Mouse (Mus musculus): ENCODE measurements at regions not wholly inside any gene's neighbourhood (a gene's known extent, or its start where the extent isn't known, plus 50 kb on each side); places are given as distances from the start of the nearest gene placed in this dataset.

DNA sequence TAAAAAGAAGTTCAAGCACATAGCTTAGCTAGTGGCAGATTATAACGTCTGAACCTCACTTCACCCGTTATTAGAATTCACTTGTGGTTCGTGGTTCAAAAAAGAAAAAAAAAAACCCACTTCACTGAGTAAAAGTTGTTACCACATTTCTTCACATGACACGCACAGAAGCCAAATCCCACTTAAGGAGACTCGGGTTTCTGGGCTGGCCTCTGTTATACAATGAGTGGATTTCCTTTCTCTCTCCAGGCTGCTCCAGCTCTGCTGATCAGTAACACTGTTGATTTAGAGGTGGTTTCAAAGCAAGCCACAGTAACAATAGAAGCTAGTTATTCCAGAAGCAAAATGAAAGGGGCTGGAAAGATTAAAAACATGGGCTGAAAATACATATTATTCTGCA, 147.4 kb downstream of the Rnd3 start:
- Histone ChIP-seq H3K4me1 (replicated peaks; ENCODE audit: control insufficient read depth, insufficient read depth, low read length) (no peaks in the 10 kb centered on the region), H3K9me3 (ENCODE audit: control insufficient read depth, low read length) (no peaks in the 10 kb centered on the region), H3K27me3 (ENCODE audit: control insufficient read depth, insufficient read depth, low read length) (no peaks in the 10 kb centered on the region), H3K9ac (no peak overlapping the region), H3K4me3 (replicated peaks; ENCODE audit: low read length) (no peak overlapping the region), H3K27ac (no peak overlapping the region), H3K36me3 (replicated peaks; ENCODE audit: control insufficient read depth, insufficient read depth) (no peaks in the 10 kb centered on the region), H3K4me2 (replicated peaks) (no peak overlapping the region)
- DNase-seq (ENCODE audit: low spot score) (no peak), ATAC-seq (ENCODE audit: low FRiP score) (no peak)
- 74% methylated on average over 5 of the region's 5 CpGs for WGBS

DNA sequence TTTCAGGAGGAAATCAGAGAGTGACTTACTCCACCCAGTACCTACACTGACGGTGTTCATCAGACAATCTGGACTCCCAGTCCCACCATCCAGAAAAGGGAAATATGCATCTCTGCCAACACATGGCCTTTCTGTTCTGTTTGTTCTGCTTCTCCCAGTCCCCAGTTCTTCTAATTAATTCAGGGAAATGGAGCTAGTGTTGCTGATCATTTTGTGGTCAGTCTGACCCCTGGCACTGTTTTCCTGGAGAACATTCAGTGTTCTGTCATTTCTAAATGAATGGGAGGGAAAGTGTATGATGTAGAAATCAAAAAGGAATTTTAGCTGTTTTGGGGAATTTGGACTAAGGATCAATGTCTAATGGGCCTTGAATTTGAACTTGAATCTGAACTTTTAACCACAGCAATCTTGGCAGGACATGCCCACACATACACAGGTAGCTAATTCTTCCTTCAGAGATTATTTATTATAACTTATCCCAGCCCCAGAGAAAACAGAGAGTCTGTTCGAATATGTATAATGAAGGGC, 165.0 kb downstream of the Rnd3 start:
- DNase-seq (ENCODE audit: low spot score) (no peak), ATAC-seq (ENCODE audit: low FRiP score) (no peak)
- no peaks in the 10 kb centered on the region for H3K36me3 ChIP-seq (replicated peaks; ENCODE audit: control insufficient read depth, insufficient read depth)
- WGBS, result 93% methylated on average over 2 of the region's 2 CpGs
- H3K27me3 ChIP-seq (ENCODE audit: control insufficient read depth, insufficient read depth, low read length), result no peaks in the 10 kb centered on the region
- no peak overlapping the region for H3K27ac ChIP-seq
- no peak overlapping the region for H3K4me3 ChIP-seq (replicated peaks; ENCODE audit: low read length)
- H3K9ac ChIP-seq, result no peak overlapping the region
- no peaks in the 10 kb centered on the region for H3K9me3 ChIP-seq (ENCODE audit: control insufficient read depth, low read length)
- H3K4me1 ChIP-seq (replicated peaks; ENCODE audit: control insufficient read depth, insufficient read depth, low read length), result no peaks in the 10 kb centered on the region
- H3K4me2 ChIP-seq (replicated peaks), result no peak overlapping the region

DNA sequence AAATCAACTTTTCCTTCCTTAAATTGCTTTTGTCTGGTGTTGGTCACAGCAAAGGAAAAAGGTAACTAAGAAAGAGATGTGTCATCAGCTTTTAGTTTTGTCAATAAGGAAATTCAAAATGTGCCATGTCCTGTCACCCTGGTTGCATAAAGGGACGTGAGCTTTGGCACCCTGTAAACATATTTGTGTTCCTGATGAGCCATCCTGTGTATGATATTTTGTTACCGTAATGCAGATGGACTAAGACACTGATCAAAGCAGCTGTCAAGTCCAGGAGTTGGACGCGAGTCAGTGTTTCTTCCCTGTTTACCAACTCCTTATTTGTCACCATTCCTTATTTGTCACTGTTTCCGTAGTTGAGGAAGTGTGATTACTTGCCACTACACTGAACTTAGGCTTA, 166.3 kb downstream of the Rnd3 start:
- Histone ChIP-seq H3K36me3 (replicated peaks; ENCODE audit: control insufficient read depth, insufficient read depth) (no peaks in the 10 kb centered on the region), H3K4me3 (replicated peaks; ENCODE audit: low read length) (no peak overlapping the region), H3K4me1 (replicated peaks; ENCODE audit: control insufficient read depth, insufficient read depth, low read length) (no peaks in the 10 kb centered on the region), H3K9ac (no peak overlapping the region), H3K27ac (no peak overlapping the region), H3K27me3 (ENCODE audit: control insufficient read depth, insufficient read depth, low read length) (no peaks in the 10 kb centered on the region), H3K4me2 (replicated peaks) (no peak overlapping the region), H3K9me3 (ENCODE audit: control insufficient read depth, low read length) (no peaks in the 10 kb centered on the region)
- no peak for ATAC-seq (ENCODE audit: low FRiP score)
- no peak for DNase-seq (ENCODE audit: low spot score)
- 86% methylated on average over 5 of the region's 5 CpGs for WGBS

DNA sequence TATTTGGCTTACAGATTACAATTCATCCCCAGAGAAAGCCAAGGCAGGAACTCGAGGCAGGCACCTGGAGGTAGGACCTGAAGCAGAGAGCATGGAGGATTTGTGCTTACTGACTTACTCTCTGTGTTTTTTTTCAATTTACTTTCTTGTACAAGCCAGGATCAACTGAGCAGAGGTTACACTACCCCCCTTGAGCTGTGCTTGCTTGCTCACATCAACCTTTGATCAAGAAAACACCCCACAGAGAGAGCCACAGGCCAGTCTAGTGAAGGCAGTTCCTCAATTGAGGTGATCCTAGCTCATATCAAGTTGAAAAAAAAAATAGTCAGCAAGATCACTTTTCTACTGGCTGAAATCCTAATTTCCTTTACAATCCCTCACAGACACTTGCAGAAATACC, 170.6 kb downstream of the Rnd3 start:
- H3K4me3 ChIP-seq (replicated peaks; ENCODE audit: low read length), result no peak overlapping the region
- no peak for ATAC-seq (ENCODE audit: low FRiP score)
- H3K9ac ChIP-seq, result no peak overlapping the region
- no peak for DNase-seq (ENCODE audit: low spot score)
- H3K9me3 ChIP-seq (ENCODE audit: control insufficient read depth, low read length), result no peaks in the 10 kb centered on the region
- no peaks in the 10 kb centered on the region for H3K36me3 ChIP-seq (replicated peaks; ENCODE audit: control insufficient read depth, insufficient read depth)
- H3K4me2 ChIP-seq (replicated peaks), result no peak overlapping the region
- 79% methylated on average over 1 of the region's 1 CpGs for WGBS
- H3K27me3 ChIP-seq (ENCODE audit: control insufficient read depth, insufficient read depth, low read length), result no peaks in the 10 kb centered on the region
- H3K27ac ChIP-seq, result no peak overlapping the region
- H3K4me1 ChIP-seq (replicated peaks; ENCODE audit: control insufficient read depth, insufficient read depth, low read length), result no peaks in the 10 kb centered on the region

DNA sequence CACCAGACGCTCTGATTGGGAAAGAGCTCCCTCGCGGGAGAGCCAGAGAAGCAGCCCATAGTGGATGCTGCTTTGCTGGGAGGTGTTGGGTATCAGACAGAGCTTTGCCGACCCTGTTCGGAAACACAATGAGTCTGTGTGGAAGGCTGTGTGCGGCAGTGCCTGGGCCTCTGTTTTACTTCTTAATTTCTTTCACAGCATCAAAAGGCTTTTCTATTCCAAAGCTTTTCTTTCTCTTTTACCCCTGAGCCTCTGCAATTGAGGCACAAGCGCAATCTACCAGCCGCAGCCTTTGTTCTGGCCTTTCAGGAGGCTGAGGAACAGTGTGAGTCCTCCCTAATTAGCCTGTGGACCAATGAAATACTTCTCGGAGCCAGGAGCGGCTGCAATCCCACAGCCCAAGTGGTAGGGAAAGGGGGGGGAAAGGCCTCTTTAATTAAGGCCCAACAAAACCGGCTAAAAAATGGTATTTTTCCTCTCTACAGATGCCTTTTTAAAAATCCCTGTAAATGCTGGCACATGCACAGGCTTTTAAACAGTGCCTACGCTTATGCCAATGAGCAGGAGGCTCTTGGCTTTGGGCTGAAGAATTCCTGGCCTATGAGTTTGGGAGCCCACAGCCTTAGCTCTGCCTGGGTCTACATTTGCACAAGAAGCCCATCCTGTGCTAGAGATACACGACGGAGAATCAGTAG, 177.6 kb downstream of the Rnd3 start:
- peak; percentile 75 for DNase-seq (ENCODE audit: low spot score)
- Histone ChIP-seq H3K4me2 (replicated peaks) (peak overlapping the region; percentile 40), H3K9me3 (ENCODE audit: control insufficient read depth, low read length) (no peaks in the 10 kb centered on the region), H3K27ac (peak overlapping the region; percentile 88), H3K9ac (peak overlapping the region; percentile 43), H3K4me1 (replicated peaks; ENCODE audit: control insufficient read depth, insufficient read depth, low read length) (peaks cover 28% of the 10 kb centered on the region), H3K4me3 (replicated peaks; ENCODE audit: low read length) (no peak overlapping the region), H3K36me3 (replicated peaks; ENCODE audit: control insufficient read depth, insufficient read depth) (no peaks in the 10 kb centered on the region), H3K27me3 (ENCODE audit: control insufficient read depth, insufficient read depth, low read length) (no peaks in the 10 kb centered on the region)
- peak; percentile 95 for ATAC-seq (ENCODE audit: low FRiP score)
- 4% methylated on average over 14 of the region's 14 CpGs for WGBS

DNA sequence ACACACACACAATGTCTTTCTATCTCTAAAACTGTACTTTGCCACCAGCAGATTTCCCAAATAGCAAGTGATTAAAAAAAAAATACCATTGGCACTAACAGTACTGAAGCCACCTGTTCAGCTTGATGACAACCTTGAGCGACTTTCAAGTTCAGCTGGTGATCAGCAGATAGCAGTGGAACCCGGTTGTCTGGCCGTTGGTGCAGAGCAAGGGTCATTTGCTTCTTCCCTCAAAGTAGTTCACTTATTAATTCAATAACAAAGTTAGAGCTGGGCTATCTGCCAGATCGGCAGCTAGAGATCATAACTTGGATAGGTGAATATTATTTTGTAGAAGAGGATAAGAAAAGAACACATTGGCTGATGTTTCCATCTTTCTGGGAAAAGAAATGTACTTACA, 180.5 kb downstream of the Rnd3 start:
- H3K36me3 ChIP-seq (replicated peaks; ENCODE audit: control insufficient read depth, insufficient read depth), result no peaks in the 10 kb centered on the region
- no peaks in the 10 kb centered on the region for H3K9me3 ChIP-seq (ENCODE audit: control insufficient read depth, low read length)
- H3K4me2 ChIP-seq (replicated peaks), result no peak overlapping the region
- H3K27ac ChIP-seq, result no peak overlapping the region
- DNase-seq (ENCODE audit: low spot score) (no peak), ATAC-seq (ENCODE audit: low FRiP score) (no peak)
- H3K27me3 ChIP-seq (ENCODE audit: control insufficient read depth, insufficient read depth, low read length), result no peaks in the 10 kb centered on the region
- H3K4me1 ChIP-seq (replicated peaks; ENCODE audit: control insufficient read depth, insufficient read depth, low read length), result peaks cover 28% of the 10 kb centered on the region
- WGBS, result 79% methylated on average over 4 of the region's 4 CpGs
- H3K4me3 ChIP-seq (replicated peaks; ENCODE audit: low read length), result no peak overlapping the region
- H3K9ac ChIP-seq, result no peak overlapping the region

DNA sequence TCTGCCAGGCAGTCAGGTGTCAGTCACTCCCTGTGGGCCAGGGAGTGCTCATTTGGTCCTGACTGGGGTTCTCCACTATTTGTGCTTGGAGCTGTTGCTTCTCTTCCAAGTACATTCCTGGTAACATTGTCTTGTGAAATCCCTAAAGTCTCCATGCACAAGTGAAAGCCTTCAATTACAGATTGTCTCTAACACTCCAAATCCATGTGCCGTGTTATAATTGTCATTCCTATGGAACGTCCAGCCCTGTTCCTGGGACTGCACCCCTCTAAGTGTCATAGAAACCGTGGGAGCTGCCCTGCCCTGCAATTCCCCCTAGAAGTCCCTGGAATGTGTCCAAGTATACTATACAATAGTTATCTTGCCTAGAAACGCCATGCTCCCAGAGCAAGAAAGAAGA, 181.1 kb downstream of the Rnd3 start:
- H3K4me1 ChIP-seq (replicated peaks; ENCODE audit: control insufficient read depth, insufficient read depth, low read length), result peaks cover 28% of the 10 kb centered on the region
- DNase-seq (ENCODE audit: low spot score), result peak; percentile 30
- H3K9ac ChIP-seq, result no peak overlapping the region
- no peak overlapping the region for H3K4me2 ChIP-seq (replicated peaks)
- no peak overlapping the region for H3K4me3 ChIP-seq (replicated peaks; ENCODE audit: low read length)
- H3K36me3 ChIP-seq (replicated peaks; ENCODE audit: control insufficient read depth, insufficient read depth), result no peaks in the 10 kb centered on the region
- H3K27me3 ChIP-seq (ENCODE audit: control insufficient read depth, insufficient read depth, low read length), result no peaks in the 10 kb centered on the region
- no peak for ATAC-seq (ENCODE audit: low FRiP score)
- WGBS, result 32% methylated on average over 4 of the region's 4 CpGs
- H3K27ac ChIP-seq, result no peak overlapping the region
- H3K9me3 ChIP-seq (ENCODE audit: control insufficient read depth, low read length), result no peaks in the 10 kb centered on the region

DNA sequence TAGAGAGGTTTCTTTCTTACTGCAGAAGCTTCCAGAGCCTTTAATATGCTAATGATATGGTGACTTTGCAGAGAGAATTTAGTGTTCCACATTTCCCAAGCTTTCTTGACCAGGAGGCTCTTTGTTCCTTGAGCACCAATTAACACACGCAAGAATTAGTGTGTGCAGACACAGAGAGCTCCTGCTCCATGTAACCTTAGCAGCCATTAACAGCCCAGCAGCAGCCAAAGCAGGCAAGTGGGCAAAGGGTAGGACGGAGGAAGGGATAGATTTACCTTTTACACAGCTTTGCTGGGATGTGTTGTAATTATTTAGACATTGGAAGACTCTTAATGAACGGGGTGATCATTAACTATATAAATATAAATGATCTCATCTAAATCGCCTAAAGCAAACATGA, 181.8 kb downstream of the Rnd3 start:
- Histone ChIP-seq H3K27me3 (ENCODE audit: control insufficient read depth, insufficient read depth, low read length) (no peaks in the 10 kb centered on the region), H3K9me3 (ENCODE audit: control insufficient read depth, low read length) (no peaks in the 10 kb centered on the region), H3K4me1 (replicated peaks; ENCODE audit: control insufficient read depth, insufficient read depth, low read length) (peaks cover 25% of the 10 kb centered on the region), H3K27ac (no peak overlapping the region), H3K9ac (no peak overlapping the region), H3K4me3 (replicated peaks; ENCODE audit: low read length) (no peak overlapping the region), H3K4me2 (replicated peaks) (no peak overlapping the region), H3K36me3 (replicated peaks; ENCODE audit: control insufficient read depth, insufficient read depth) (no peaks in the 10 kb centered on the region)
- DNase-seq (ENCODE audit: low spot score), result no peak
- WGBS, result 55% methylated on average over 4 of the region's 4 CpGs
- no peak for ATAC-seq (ENCODE audit: low FRiP score)

DNA sequence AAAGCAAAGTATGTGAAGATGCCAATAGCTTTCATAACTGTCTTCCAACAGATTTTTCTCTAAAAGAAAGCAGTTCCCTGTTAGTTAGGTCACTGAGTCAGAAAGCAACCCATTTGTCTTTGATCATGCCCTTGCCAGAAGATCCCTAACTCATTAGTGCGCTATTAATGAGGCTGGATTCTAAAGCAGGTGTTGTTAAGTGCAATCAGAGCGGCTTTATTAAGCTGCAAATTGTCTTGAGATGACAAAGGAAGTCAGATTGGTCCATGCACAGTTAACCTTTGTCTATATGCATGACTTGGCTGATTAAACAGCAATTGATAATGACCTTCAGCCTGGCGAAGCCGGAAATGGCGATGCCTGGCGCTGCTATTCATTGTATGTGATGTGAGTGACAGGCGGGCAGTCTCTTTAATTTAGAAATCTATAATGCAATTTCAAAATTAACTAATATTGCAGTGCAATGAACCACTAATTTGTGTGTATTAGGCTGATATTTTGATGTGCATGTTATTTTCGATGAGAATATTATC, 183.4 kb downstream of the Rnd3 start:
- DNase-seq (ENCODE audit: low spot score), result no peak
- Histone ChIP-seq H3K4me3 (replicated peaks; ENCODE audit: low read length) (no peak overlapping the region), H3K4me1 (replicated peaks; ENCODE audit: control insufficient read depth, insufficient read depth, low read length) (peaks cover 9% of the 10 kb centered on the region), H3K9me3 (ENCODE audit: control insufficient read depth, low read length) (no peaks in the 10 kb centered on the region), H3K27ac (no peak overlapping the region), H3K27me3 (ENCODE audit: control insufficient read depth, insufficient read depth, low read length) (no peaks in the 10 kb centered on the region), H3K9ac (no peak overlapping the region), H3K4me2 (replicated peaks) (no peak overlapping the region), H3K36me3 (replicated peaks; ENCODE audit: control insufficient read depth, insufficient read depth) (no peaks in the 10 kb centered on the region)
- no peak for ATAC-seq (ENCODE audit: low FRiP score)
- 44% methylated on average over 8 of the region's 8 CpGs for WGBS
